Mouse (Mus musculus): ENCODE measurements around the gene Casp14.

The Casp14 gene

GRCm38 (mm10) chr10:78718056-78718455 is at the start of gene Casp14:
TSS of gene Casp14 (minus strand) at chr10:78718294.
- DNase-seq (ENCODE audit: low spot score in 2 of 2), result no peak

- no peak for DNase-seq (ENCODE audit: low spot score in 2 of 2)
These were observed 47.5 kb upstream of the Casp14 start for GRCm38 (mm10) chr10:78765570-78765969.

DNA sequence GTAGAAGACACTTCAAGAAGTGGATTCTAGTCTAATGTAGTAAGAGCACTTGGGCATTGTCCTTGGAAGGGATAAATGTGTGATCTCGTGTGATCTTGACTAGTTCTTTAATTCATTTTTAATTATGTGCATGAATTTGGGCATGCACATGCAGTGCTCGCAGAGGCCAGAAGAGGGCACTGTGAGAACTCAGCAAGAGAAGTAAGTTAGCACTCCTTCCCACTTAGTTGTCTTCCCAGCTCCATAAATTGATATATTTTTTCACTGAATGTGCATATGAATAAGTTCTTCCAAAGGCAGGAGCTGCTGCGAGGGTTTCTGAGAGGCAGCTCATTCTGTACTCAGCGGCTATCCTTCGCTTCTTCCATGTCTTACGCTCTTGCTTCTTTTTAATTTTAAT is 37.9 kb upstream of the Casp14 start:
- peak in 1 of 2 experiments; percentile 16 for DNase-seq (ENCODE audit: low spot score in 2 of 2)

DNA sequence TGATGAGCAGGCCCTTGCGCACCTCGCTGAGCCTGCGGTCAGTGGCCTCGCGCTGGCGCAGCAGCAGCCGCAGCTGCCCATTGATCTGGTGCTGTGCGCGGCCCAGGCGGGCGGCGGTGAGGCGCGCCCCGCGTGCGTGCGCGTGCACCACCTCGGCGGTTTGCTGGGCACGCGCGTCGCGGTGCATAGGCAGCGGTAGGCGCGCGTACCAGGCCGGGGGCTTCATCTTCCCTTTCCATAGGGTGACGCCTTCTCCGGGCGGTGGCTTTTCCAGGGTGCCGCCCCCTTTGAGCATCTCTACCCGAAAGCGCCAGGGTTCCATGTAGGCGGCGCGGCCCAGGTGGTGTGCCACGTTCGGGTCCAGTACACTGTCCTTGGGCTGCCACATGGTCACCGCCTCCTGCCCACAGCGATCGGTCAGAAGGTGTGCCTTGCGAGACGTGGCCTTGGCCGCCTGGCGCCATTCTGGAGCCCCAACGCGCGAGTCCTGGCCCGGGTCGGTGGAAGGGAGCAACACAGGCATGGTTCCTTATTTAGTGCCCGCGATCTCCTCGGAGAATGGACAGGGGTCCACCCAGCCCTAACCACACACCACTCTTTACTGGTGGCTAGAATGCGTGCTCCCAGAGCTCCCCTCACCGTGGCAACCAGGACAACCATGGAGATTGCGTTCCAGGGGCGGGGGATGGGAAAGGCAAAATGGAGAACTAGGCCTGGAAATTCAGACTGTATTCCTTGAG is 34.5 kb upstream of the Casp14 start, which contains the start of gene Ccdc105:
Gene Ccdc105, minus strand, starts transcription at position 614 of the 740 bp plus-strand sequence.
- DNase-seq (ENCODE audit: low spot score in 2 of 2), result no peak

DNA sequence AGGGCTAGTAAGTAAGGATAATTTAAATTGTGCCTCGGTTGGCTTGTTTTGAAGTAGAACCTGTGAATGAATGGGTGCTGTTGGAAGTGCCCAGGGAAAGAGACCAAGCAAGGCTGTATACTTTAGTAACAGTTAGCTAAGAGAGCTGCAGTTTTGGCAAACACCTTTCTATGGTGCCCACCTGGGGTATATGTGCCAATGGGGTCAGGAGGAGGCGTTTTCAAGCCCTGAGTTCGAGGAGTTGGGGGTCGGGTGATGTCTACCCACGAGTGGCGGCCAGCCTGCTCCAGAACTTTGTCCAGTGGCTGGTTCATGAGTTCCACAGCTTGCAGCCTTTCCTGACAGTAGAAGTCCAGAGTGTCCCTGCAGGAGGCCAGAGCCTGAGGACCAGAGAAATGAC is 30.9 kb upstream of the Casp14 start:
- no peak for DNase-seq (ENCODE audit: low spot score in 2 of 2)

DNA sequence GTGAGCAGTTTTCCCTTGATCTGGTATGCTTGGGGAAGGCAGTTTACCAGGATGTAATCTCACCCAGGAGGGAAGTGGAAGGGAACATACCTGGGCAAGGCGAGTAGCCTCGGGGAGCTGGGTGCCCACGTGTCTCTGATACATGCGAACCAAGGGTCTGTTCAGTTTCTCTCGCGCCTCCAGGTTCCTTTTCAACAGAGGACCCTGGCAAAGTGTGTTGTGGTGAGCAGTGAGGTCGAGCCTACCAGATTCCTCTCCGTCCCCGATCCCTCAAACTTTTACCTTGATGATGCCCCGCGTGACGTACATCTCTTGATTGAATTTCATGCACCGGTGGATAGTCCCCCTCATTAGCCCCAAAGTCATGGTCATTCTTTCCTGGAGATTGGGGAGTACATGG is 30.1 kb upstream of the Casp14 start:
- no peak for DNase-seq (ENCODE audit: low spot score in 2 of 2)

DNA sequence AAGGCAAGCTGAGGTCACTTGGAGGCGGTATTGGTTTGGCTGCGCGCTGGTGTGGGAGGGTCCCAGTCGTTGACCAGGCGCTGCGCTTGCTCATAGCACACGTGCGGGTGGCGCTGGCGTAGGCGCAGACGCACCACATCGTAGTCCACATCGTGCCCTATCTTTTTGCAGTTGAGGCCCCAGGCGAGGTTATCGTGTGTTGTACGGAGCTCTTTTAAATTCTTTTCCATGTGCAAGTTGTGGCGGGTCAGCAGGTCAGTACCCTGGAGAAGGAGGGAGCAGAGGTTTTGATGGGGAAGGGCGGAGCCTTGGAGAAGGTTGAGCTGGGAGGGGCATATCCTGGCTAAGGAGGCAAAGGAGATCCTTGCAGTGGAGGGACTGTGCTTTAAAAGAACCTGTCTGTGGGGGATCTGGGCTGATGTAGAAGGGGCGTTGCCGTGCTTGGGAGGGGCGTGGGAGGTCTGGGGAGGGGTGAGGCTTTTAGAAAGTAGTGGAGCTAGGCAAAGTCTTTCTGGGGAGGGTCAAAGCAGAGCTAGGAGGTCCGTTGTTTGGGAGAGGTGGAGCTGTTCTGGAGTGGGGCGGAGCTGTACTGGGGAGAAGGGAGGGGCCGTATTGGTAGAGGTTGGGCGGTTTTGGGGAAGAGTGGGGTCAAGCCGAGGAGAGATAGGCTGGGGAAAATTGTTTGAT is 29.1 kb upstream of the Casp14 start:
- no peak for DNase-seq (ENCODE audit: low spot score in 2 of 2)

- DNase-seq (ENCODE audit: low spot score in 2 of 2), result no peak
These were observed 27.5 kb upstream of the Casp14 start for GRCm38 (mm10) chr10:78745453-78746232.

- DNase-seq (ENCODE audit: low spot score in 2 of 2), result no peak
These were observed 25.6 kb upstream of the Casp14 start for GRCm38 (mm10) chr10:78743721-78744120.

DNA sequence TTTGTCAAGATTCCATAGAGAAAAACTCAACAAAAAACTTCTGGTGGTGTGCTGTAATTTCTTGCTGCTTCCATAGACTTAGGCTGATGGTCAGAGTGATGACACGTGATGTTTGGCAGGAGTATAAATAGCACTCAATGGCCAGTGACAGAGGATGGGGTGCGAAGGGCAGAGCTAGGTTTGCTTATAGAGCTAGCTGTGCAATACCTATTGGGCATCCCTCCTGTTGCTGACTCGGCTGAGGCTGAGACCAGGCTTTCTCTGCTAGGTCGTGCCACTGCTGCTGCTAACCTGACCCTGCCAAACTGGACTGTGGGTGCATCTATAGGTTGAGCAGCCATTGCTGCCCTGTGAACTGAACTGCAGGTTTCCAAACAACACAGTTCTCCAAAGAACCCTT is 21.7 kb upstream of the Casp14 start:
- DNase-seq (ENCODE audit: low spot score in 2 of 2), result no peak

DNA sequence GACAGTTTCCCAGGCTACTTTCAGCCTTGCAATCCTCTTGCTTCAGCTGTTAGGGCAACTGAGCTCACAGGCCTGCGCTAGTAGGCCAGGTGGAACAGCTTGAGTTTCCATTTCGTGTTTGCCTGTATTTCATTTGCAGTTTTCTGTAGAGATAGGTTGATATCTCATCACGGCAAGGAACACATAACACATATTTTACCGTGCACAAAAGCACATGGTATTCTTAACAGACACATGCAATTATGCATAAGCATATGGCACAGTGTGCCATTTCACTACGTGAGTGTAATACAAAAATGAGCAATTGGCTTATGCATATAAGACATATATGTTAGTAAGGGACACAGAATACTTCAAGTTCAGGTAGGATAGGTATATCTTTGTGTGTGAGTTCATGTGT is 9.8 kb upstream of the Casp14 start:
- DNase-seq (ENCODE audit: low spot score in 2 of 2), result no peak

DNA sequence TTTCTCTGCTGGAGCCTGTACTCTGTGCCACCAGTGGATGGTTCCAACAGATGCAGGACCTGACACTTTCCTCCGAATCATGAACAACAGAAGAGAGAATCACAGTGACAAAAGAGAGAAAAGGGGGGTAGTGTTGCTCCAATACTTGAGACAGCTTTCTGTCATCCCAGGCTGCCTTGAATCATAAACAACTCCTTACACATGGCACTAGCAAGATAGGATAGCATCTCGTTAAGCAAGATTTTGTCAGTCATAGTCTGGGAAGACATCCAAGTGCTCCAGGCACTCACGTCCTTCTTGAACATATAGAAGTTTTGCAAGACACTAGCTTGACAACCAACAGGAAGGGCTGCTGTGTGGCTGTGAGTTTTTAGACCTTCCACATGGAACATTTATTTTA is 8.9 kb upstream of the Casp14 start:
- DNase-seq (ENCODE audit: low spot score in 2 of 2), result no peak

- no peak for DNase-seq (ENCODE audit: low spot score in 2 of 2)
These were observed 5.3 kb upstream of the Casp14 start for GRCm38 (mm10) chr10:78723416-78723815.

DNA sequence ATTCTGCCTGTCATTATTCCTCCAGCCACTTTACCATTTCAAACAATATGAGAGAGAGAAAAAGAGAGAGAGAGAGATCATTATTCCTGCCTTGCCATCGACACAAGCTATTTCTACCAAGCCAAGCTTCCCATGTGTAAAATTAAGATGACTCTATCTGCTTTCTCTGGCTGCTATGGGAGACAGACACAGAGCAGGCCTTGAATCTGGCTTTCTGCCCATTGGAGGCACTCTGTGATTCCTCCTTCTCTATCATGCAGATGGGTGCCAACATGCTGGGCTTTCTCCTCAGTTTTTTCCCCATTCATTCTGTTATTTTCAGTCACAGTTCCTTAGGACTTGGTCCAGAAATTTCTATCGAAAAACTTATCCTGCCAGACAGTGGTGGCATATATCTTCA is 4.6 kb upstream of the Casp14 start:
- no peak for DNase-seq (ENCODE audit: low spot score in 2 of 2)

GRCm38 (mm10) chr10:78722036-78722435 is 3.9 kb upstream of the Casp14 start:
- no peak for DNase-seq (ENCODE audit: low spot score in 2 of 2)

DNA sequence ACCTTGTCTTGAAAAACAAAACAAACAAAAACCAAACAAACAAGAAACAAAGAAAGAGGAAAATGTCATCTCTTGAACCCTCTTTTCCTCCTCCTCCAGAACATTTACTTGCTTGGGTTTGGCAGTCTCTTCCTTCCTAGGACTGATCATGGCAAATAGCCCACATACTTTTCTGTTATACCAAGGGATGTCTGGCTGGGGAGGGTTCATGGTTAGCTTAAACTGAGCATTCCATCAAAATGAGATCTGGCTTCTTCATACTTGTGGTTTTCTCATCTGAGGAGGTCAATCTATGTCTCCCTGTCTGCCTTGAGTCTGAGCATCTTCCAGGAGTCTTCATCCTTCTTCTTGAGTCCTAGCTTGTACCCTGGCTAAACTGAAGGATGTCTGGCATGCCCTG is 1.9 kb downstream of the Casp14 start:
- no peak for DNase-seq (ENCODE audit: low spot score in 2 of 2)

- no peak for DNase-seq (ENCODE audit: low spot score in 2 of 2)
These were observed 2.9 kb downstream of the Casp14 start for GRCm38 (mm10) chr10:78715156-78715555.

- DNase-seq (ENCODE audit: low spot score in 2 of 2), result no peak
These were observed 4.0 kb downstream of the Casp14 start for GRCm38 (mm10) chr10:78714129-78714528.

DNA sequence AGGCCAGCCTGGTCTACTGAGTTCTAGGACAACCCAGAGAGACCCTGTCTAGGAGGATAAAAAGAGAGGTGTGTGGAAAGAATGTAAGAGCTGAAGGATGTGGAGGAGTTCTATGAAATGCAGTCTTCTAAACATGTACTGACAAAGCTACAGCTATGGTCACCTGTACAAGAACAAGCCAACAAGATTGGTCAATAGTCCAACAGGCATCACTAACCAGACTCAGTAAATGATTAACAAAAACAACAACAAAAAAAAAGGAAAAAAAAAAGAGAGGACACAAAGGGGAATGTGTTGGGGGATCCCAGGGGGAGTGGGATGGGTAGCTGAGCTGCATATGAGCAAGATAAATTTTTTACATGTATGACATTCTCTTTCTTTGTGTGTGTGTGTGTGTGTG is 7.4 kb downstream of the Casp14 start:
- DNase-seq (ENCODE audit: low spot score in 2 of 2), result no peak

- DNase-seq (ENCODE audit: low spot score in 2 of 2), result no peak
These were observed 17.2 kb downstream of the Casp14 start for GRCm38 (mm10) chr10:78700881-78701280.

DNA sequence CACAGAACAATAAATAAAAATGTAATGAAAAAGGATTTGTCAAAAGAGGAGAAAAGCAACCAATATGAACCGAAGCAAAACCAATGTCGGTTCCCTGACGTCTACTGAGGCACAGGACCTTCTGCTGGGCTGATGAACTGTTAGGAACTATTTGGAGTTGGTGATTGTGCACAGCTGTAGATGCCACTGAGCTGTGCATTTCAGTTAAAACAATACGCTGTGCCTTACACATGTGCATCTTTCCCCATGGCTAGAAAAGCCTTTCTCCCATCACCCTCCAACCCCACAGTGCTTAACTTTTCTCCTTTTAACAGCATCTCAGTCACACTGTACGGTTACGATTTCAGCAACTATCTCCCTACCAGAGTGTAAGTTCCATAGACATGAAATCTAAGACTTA is 28.1 kb downstream of the Casp14 start:
- no peak for DNase-seq (ENCODE audit: low spot score in 2 of 2)

GRCm38 (mm10) chr10:78686995-78687577 is 31.0 kb downstream of the Casp14 start:
- DNase-seq (ENCODE audit: low spot score in 2 of 2), result no peak

Data from spleen, postnatal 14 days (tissue).